Mouse (Mus musculus): Measurements from ENCODE around the gene Casz1.

Casz1 gene

GRCm38 (mm10) chr4:148878192-148878983 lies 74.2 kb downstream of the Casz1 start:
- no peak for DNase-seq (ENCODE audit: low spot score in 2 of 2)

GRCm38 (mm10) chr4:148878984-148879610 lies 74.9 kb downstream of the Casz1 start:
- no peak for DNase-seq (ENCODE audit: low spot score in 2 of 2)

- no peak for DNase-seq (ENCODE audit: low spot score in 2 of 2)
Observed at GRCm38 (mm10) chr4:148879631-148880030, 75.4 kb downstream of the Casz1 start.

GRCm38 (mm10) chr4:148881001-148881669 lies 76.9 kb downstream of the Casz1 start:
- DNase-seq (ENCODE audit: low spot score in 2 of 2), result no peak

GRCm38 (mm10) chr4:148881838-148882237 lies 77.6 kb downstream of the Casz1 start:
- DNase-seq (ENCODE audit: low spot score in 2 of 2), result no peak

- no peak for DNase-seq (ENCODE audit: low spot score in 2 of 2)
Observed at GRCm38 (mm10) chr4:148882360-148882929, 78.2 kb downstream of the Casz1 start.

GRCm38 (mm10) chr4:148884596-148884995 lies 80.4 kb downstream of the Casz1 start:
- DNase-seq (ENCODE audit: low spot score in 2 of 2), result no peak

GRCm38 (mm10) chr4:148885401-148885800 lies 81.2 kb downstream of the Casz1 start:
- DNase-seq (ENCODE audit: low spot score in 2 of 2), result no peak

- DNase-seq (ENCODE audit: low spot score in 2 of 2), result no peak
Observed at GRCm38 (mm10) chr4:148885921-148886540, 81.8 kb downstream of the Casz1 start.

GRCm38 (mm10) chr4:148888229-148888628 lies 84.0 kb downstream of the Casz1 start:
- DNase-seq (ENCODE audit: low spot score in 2 of 2), result no peak

- DNase-seq (ENCODE audit: low spot score in 2 of 2), result no peak
Observed at GRCm38 (mm10) chr4:148889011-148889410, 84.8 kb downstream of the Casz1 start.

GRCm38 (mm10) chr4:148890442-148890841 lies 86.2 kb downstream of the Casz1 start:
- no peak for DNase-seq (ENCODE audit: low spot score in 2 of 2)

GRCm38 (mm10) chr4:148890892-148891838 lies 86.9 kb downstream of the Casz1 start:
- no peak for DNase-seq (ENCODE audit: low spot score in 2 of 2)

GRCm38 (mm10) chr4:148896125-148896524 lies 91.9 kb downstream of the Casz1 start:
- no peak for DNase-seq (ENCODE audit: low spot score in 2 of 2)

- no peak for DNase-seq (ENCODE audit: low spot score in 2 of 2)
Observed at GRCm38 (mm10) chr4:148899927-148900294, 95.7 kb downstream of the Casz1 start.

- DNase-seq (ENCODE audit: low spot score in 2 of 2), result peak; percentile 62 to 76
Observed at GRCm38 (mm10) chr4:148900295-148901211, 96.3 kb downstream of the Casz1 start.

GRCm38 (mm10) chr4:148901275-148902052 lies 97.2 kb downstream of the Casz1 start:
- peak; percentile 13 to 17 for DNase-seq (ENCODE audit: low spot score in 2 of 2)

- peak; percentile 16 to 51 for DNase-seq (ENCODE audit: low spot score in 2 of 2)
Observed at GRCm38 (mm10) chr4:148902919-148903727, 98.9 kb downstream of the Casz1 start.
